Mouse (Mus musculus) liver, adult (tissue): Measurements from ENCODE around the gene Dcaf11.

Source experiments
- GATA4 ChIP-seq: IDR thresholded peaks from 2 replicates; pipeline ENCODE4 v1.6.1; 2014; ENCODE audit warnings: mild to moderate bottlenecking, low read length; ENCODE audit not compliant: insufficient replicate concordance

The Dcaf11 gene

DNA sequence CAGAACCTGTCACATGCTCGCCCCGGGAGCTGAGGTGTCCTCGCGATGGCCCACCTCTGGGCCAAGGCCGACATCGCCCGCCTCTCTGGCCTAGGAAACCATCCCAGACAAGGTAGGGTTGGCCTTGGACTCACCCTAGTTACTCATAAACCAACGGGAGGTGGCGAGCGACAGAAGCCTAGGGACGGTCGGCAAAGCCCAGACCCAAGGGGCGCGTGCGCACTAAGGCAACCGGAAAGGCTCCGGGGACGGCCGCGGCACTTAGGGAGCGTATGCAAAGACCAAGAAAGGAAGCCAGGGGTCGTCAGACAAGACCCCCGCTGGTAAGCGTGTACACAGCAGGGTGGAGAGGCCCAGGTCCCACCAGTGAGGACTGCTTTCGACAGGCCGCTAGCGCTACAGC is at the start of gene Dcaf11:
Dcaf11 (plus strand) TSS at position 208 of the 403 bp plus-strand sequence.
- no peak for TF ChIP-seq GATA4

DNA sequence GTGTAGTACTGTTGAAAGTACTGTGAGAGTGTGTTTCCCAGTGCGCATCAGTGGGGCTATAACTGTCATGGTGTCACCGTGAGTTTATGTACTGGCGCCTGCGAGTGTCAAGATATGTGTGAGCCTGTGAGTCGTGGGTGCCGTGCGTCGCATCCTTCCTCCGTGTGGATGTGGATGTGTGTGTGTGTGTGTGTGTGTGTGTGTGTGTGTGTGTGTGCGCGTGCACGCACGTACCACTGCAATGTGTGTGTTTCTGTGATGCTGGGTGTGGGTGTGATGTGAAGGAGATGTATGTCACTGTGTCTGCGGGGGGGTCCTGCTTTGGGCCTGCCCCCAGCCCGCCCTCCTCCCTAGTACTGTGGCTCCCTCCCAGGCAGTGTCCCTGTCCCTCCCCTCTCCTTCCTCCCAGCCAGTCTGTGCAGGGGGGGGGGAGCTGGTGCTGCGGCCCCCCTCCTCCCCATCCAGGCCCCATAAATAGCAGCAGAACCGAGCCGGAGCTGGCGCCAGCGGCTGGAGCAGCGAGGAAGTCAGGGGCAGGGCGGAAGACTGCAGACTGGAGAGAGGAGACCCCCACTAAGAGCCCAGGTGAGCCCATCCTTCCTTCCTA is 49.6 kb upstream of the Dcaf11 start, which contains the start of gene Cpne6:
Cpne6 (plus strand) TSS at position 321 of the 607 bp plus-strand sequence.
- no peak for TF ChIP-seq GATA4

DNA sequence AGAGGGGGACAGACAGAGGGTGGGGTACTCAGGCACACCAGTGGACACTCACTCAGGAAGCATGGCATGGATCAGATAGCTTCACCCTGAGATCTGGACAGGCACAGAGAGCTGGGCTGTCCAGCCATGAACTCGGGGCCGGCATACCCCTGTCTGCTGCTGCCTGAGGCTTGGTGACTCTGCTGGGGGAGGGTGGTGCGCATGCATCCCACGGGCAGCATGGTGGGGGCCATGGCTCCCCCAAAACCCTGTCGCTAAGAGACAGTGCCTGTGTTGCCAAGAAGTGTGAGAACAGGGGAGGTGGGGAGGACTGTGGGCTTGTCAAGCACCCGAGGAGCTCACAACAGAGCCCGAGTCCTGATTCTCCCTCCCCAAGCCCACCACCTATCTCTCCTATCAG is 48.8 kb upstream of the Dcaf11 start:
- no peak for TF ChIP-seq GATA4

DNA sequence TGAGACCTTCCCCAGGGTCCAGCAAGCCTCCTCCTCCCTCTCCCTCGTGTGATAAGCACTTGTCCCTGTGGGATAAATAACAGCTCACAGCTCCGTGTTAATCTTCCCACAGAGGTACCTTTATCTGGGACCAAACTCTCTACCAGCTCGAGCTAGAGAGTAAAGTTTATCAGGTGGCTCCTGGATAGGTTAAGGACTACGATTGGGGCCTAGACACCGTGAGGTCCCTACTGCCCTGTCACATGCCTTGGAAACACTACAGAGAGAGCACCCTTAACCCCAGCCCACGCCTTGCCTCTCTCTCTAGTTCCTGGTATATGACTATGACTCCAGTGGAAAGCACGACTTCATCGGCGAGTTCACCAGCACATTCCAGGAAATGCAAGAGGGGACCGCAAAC is 45.9 kb upstream of the Dcaf11 start:
- TF ChIP-seq GATA4, result no peak

DNA sequence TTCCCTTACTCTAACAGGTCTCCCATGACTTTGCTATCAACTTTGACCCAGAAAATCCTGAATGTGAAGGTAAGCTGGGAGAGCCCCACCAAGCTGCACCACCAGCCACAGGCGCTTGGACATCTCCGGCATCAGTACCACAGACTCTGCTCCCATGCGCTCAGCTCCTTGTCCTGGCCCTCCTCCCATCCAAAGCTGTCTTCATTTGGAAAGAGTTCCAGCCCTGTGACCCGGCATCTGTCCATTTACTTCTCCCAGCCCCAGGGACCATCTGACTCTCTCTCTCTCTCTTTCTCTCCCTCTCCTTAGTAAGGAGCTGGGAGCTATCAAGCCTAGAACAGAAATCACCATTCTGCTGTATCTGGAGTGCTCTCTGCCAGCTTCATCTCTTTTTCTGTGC is 44.0 kb upstream of the Dcaf11 start:
- TF ChIP-seq GATA4, result no peak

DNA sequence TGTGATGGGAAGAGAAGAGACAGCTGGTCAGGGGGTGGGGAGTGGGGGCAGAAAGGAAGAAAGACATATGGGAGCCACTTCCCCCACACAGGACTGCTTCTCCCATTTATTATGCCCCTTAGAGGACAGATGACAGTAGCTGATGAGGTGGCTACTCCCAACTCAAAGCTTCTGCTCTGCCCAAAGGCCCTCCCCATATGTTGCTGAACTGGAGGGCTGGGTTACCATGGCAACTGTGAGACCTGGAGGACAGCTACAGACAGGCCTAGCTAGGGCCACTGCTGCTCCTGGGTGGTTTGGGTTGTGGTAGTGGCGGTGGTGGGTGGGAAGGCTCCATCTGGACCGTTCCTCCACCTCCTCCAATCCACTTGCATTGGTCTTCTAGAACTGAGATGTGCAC is 40.9 kb upstream of the Dcaf11 start:
- no peak for TF ChIP-seq GATA4

DNA sequence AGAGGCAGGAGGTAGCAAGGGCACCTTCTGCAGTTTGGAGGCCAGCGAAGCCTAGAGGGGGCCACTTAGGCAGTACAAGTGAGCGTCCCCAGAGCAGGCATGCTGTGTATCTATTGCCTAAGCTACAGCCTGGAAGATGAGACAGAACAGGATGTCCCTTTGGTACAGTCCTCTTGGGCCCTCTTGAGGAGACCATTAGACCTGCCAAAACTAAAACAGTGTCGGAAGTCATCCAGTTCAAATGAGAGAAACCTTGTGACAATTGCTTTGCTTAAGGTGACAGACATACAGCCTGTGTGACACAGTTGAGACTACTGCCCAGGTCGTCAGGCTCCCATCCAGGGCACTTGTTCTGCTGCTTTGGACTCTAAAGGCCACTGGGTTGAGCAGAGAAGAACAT is 40.2 kb upstream of the Dcaf11 start:
- no peak for TF ChIP-seq GATA4

DNA sequence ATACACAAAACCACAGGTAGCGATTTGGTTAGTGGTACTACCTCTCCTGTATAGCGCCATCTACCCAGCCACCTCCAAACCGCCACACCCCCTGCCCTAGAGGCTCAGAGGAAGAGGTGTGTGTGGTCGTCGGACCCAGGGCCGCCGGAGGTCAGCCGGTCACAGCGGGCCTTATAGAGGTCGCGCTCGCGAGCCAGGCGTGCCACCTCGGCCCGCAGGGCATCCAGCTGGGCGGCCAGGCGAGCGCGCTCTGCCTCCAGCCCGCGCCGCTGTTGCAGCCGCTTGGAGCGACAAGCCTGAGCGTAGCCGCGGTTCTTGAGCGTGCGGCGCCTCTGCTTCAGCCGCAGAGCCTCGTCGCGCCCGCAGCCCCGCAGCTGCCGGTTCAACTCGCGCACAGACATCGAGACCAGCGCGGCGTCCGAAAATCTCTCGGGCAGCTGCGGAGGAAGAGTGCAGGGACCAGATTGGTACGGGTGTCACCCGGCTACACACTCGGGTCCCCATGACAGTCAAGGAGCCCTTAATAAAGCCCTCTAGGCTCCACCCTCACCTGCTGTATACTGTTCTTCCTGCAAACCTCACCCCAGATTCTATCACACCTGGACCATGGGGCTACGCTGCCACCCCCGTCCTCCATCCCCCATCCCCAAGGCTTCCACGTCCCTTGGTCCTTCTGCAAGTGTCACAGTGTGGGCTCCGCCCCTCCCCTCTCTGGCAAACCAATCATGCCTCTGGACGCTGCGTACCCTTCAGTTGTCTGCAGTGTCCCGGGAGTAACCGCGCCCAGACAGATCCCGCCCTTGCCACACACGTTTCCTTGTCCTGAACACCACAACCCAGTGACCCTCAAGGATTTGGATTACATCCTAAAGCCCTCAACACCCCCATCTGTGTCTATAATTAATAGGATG is 39.1 kb upstream of the Dcaf11 start:
- no peak for TF ChIP-seq GATA4

DNA sequence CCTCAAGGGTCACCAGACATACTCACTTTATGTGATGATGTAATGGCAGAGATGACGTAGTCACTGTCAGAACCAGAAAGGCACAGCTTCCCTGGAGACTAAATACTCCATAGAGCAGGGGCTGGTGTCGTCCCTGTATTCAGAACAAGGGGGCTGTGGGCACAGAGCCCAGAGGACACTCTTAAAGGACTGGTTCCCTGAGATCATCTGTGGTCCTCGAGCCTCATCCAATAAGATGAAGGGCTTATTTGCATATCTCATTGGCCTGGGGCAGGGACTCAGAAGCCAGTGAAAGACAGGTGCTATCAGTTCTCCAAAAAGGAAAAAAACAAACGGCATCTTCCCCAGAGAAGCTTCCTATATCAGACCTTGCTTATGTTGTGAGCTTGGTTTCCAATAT is 35.7 kb upstream of the Dcaf11 start:
- TF ChIP-seq GATA4, result no peak

DNA sequence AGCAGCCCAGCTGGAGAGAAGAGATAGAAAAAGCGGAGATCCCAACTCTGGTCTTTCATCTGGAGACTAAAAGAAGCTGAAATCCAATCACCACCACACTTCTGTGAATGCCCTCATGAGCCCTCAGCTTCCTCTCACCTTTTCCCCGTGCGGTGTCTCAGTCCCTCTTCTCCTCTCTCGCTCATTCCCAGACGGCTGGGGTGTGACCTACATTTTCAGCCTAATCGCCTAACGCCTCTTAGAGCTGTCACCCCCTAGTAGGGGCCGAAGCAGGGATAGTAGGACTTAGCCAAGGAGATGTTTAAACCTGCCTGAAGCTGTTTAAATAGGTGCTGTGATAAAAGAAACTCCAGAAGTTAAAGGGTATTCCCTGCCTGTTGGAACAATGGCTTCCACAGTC is 35.0 kb upstream of the Dcaf11 start, which contains the start of gene Nrl:
Nrl (minus strand) TSS at position 197 of the 400 bp plus-strand sequence.
- no peak for TF ChIP-seq GATA4

DNA sequence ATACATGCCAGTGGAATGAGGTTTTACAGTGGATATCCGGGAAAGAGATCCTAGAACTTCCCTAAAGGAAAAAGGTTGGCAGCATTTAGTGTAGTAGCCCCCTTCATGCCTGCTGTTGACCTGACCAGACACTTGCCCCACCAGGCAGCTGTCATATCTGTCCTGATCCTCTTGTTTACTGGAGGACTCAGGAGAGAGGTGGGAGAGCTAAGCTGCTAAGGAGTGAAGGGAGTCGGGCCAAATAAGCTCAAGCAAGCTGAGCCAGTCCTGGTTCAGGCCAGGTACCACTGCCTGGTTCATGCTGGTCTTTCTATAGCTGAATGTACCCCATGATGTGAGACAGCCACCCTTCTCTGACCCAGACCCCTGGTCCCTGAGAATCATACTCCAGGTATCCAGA is 33.1 kb upstream of the Dcaf11 start:
- no peak for TF ChIP-seq GATA4

DNA sequence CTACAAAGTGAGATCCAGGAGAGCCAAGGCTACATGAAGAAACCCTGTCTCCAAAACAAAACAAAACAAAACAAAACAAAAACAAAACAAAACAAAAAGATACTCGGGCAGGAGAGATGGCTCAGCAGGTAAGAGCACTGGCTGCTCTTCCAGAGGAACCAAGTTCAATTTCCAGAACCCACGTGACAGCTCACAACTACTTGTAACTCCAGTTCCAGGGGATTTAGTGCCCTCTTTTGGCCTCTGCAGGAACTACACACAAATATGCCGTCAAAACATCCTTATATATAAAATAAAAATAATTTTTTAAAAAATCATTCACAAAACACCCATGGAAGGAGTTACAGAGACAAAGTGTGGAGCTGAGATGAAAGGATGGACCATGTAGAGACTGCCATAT is 31.9 kb upstream of the Dcaf11 start:
- no peak for TF ChIP-seq GATA4

DNA sequence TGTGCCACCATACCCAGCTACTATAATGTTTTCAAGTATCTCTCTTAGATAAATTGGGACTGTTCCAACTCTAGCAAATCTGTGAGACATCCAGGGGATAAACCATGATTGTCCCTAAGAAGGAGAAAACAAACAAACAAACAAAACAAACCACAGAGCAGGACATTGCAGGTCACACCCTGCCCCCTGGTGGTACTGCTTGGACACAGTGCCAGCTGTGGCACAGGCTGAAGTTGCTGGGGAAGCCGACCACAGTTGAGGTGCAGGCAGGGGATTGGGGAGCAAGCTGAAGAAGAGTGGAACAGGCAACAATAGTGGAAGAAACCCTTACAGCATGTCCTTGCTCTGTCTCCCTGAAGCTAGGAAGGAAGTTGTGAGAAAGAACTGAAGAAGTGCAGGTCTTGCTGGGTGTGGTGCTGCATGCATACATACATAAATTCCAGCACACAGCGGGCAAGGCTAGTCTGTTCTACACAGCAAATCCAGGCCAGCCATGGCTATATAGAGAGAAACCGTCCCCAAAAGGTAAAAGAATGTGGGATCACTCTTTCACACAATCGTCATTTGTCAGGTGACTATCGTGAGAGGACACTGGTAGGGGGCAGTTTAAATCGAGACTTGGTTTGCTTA is 23.6 kb upstream of the Dcaf11 start:
- TF ChIP-seq GATA4, result no peak

DNA sequence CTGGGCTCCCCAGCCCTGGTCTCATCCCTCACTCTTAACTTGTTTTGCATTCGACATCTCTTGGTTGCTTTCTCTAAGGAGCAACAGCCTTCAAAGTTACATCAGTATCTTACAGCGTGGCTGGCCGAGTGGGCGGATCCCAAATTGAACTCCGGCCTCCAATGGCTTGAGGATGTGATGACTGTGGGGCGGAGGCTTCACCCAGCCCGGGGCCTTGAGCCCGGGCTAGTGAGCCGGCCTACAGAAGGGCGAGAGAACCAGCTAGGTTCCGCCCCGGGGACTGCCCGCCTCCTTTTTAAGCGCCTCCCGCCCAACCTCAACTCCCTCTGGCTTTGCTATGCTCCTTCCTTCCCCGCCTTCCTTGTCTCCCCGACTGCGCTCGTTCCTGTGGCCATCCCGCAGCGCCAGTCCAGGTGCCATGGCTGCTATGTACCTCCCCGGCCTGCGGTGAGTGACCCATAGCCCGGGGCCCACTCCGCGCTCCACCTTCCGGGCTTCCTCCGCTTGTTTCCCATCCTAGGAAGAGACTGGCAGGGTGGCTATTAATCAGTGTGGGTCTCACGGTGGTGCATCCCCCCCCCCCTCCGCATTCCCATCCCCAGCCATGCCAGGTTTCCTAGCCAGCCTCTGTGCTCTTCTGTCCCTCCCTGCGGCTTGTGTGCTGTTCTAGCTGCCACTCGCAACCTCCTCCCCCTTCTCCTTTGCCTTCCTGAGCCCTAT is 19.6 kb upstream of the Dcaf11 start, which contains the start of gene Pck2:
Pck2 (plus strand) TSS at position 200 of the 720 bp plus-strand sequence.
- no peak for TF ChIP-seq GATA4

DNA sequence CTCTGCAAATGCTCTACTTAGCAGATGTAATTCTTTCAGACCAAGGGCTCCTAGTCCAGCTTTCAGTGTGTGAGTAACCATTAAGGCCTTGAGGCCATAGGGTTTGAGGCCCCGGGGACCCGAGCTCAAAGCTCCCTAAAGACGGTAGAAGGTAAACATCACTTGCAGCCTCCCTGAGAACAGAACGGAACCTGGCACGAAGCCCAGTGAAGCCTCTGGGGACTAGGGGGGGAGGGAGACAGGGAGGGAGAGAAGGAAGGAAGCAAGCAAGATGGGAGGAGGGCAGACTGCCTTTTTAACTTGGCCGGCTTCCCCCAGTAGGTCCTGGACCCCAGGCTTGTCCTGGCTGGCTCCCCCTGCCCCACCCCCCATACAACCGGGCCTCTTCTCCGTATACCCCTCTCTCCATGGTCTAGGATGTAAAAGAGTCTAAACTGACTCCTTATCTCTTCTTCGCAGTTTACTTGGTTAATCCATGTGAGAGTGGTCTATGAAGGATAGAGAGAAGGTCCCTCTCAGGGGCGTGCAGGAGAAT is 19.0 kb upstream of the Dcaf11 start:
- no peak for TF ChIP-seq GATA4
